Mouse (Mus musculus): ENCODE measurements around the gene Gpr183. TPM values are rescaled to one million over a fixed set of nuclear protein-coding genes. Genes with fewer than 3 reads are reported as not detected.

Gene Gpr183
- total RNA-seq, 1 experiment from 2014 or later = 1.1 TPM

DNA sequence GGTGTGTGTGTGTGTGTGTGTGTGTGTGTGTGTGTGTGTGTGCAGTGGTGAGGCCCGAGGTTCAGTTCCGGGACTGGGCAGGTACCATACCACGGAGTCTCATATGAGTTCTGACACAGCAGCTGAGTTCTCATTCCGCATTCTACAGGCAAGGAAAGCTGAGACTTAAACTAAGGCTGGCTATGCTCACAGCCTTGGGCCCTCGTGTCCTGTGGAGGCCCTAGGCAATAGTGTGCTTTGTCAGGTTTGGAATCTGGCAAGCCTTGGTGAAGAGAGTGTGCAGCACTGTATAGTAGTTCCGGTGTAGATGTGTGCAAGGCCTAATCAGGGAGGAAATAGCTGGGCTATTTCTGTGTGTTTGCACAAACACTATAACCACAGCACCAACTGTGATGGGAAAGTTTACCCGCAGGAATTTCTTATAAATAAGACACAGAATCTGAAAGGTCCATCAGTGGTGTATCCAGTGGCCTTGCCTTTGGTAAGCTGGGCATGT, 61.6 kb downstream of the Gpr183 start:
- peak; percentile 47 to 74; a peak in 3 of 4 replicates for ATAC-seq (replicated peaks in 1 of 2; ENCODE audit: insufficient read depth in 1 of 2, low FRiP score in 2 of 2, low TSS enrichment in 1 of 2, low read depth in 1 of 2, poor library complexity in 2 of 2, severe bottlenecking in 2 of 2)

Other genes starting within 250 kb of the Gpr183 start
- 16.8 and 19.6 TPM in 2 replicates for gene Dock9, start 167.4 kb downstream of the Gpr183 start, total RNA-seq (2017)
- gene Ubac2, start 86.6 kb downstream of the Gpr183 start, total RNA-seq (2017) = 23.1 and 26.0 TPM in 2 replicates
- gene Gpr18, start 49.4 kb downstream of the Gpr183 start, total RNA-seq (2017) = 0.60 and 2.1 TPM in 2 replicates
- not detected in 2 replicates for gene Timm8a2, start 69.5 kb upstream of the Gpr183 start, total RNA-seq (2017)
- gene Tm9sf2, start 141.8 kb upstream of the Gpr183 start, total RNA-seq (2017) = 103 and 105 TPM in 2 replicates
- 6.9 and 9.1 TPM in 2 replicates for gene Clybl, start 216.5 kb upstream of the Gpr183 start, total RNA-seq (2017)

All from hematopoietic stem cell, adult 5-6 weeks (primary cell).